Mouse (Mus musculus) frontal cortex, adult (tissue): ENCODE measurements around the gene Gm43191.

Experiments used
- ATAC-seq: cut with Nextera tagmentation; 2 replicates; pipeline ENCODE4 v1.9.2; 2017; ENCODE audit warnings: mild to moderate bottlenecking, moderate library complexity, mixed read lengths; ENCODE audit not compliant: low TSS enrichment

Gm43191 gene

DNA sequence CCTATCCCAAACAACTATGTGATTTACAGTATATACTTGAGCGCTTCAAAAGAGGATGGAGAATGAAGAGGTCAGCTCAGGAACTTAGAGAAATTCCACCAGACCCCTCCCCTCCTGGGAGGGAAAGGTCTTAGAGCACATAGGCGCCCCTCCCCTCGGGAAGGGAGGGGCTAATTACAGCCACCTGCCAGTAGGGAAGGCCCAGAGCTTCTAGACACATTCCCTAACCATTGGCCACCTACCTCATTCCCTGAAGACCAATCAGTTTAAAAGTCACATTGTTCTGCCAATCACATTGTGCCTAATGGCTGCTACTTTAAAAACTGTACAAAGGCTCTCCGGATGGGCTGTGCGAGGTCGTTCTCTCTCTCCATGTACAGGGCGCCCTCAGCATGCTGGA lies 58.4 kb downstream of the Gm43191 start:
- ATAC-seq: no peak

GRCm38 (mm10) chr3:116620636-116621370 lies 60.3 kb downstream of the Gm43191 start:
- 0 out of 2 replicates have a peak, but pooled peaks have one; percentile 38 for ATAC-seq

- no peak for ATAC-seq
Observed at GRCm38 (mm10) chr3:116618855-116619254, 62.2 kb downstream of the Gm43191 start.

DNA sequence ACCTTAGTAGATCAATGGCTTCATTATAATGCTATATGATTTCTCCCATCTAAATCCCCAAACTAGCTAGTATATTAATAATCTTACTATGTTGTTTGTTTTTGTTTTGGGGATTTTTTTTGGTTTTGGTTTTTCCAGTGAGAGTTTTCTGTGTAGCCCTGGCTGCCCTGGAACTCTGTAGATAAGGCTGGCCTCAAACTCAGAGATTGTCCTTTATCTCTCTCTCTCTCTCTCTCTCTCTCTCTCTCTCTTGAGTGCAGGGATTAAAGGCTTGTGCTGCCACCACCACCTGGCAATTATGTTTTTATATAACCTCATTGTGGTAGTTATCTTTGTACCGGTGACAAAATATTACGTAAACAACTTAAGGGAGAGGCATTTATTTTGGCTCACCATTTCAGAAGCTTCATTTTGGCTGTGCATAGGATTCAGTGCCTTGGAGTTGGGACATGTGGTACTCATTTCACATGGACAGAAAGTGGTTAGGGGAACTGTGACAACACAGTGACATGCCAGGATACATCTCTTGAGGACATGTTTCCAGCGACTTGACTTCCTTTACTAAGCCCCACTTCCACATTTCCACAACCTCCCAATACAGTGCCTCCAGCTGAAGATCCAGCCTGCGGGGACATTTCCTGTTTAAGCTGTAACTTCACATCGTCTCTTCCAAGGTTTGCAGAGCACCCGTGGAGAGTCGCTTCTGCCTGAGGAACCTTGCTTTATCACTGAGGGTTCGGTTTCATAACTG lies 65.6 kb downstream of the Gm43191 start:
- ATAC-seq: no peak

DNA sequence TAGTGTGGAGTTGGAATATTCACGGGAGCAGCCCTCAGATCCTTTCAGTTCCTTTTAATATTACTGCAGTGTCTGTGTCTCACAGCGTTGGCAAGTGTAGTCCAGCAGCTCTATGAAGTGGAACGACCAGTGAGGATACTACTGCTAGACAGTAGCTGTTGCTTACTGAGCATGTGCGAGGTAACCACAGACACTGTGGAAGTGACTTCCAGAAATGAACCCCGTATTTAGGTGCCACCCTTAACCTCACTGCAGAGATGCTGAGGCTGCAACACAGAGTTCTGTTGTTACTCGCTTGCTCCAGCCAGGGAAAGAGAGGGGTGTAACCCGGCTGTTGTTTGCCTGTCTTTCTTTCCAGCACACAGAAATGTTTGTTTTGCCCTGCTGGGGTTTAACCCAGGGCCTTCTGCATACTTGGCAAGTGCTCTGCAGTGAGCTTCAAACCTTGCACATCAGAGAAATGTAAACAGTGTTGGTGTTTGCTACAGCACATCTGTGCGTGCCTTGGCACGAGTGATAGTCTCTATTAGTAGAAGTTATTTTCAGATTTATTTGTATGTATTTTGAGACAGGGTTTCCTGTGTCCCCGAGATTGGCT lies 66.7 kb downstream of the Gm43191 start, which contains the start of gene Trmt13:
Gene Trmt13, minus strand, starts transcription at position 293 of the 598 bp plus-strand sequence.
- ATAC-seq: peak; percentile 74

GRCm38 (mm10) chr3:116604570-116604969 lies 76.5 kb downstream of the Gm43191 start:
- peak; percentile 74 for ATAC-seq

DNA sequence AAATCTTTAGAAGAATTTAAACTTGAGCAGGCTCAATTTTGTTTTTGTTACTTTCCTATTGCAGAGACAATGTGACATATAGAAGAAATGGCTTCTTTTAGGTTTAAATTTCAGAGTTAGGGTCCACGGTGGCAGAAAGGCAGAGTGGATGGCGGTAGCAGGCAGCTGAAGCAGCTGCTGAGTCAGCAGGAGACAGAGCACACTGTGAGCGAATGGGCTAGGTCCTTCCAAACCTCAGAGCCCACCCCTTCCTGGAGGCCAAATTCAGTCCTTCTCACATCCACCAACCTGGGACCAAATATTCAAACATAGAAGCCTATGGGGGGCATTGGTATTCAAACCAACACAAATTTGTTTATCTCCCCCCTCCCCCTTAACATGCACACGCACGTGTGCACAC lies 79.3 kb downstream of the Gm43191 start:
- ATAC-seq: no peak

DNA sequence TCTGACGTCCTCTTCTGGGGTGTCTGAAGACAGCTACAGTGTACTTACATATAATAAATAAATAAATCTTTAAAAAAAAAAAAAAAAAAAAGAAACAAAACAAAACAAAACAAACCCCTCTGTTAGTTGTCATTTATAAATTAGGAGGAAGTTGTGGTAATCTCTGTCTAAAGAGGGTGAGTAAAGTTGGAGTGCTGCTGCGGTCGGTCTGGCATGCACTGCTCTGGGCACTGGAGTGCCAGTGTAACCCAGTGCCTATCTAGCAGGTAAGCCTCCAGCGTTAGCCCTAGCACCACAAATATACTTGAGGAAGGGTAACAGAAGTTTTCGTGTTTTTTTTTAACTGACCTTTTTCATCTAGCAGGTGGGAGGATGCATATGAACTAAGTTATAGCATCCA lies 80.1 kb downstream of the Gm43191 start:
- ATAC-seq: no peak

DNA sequence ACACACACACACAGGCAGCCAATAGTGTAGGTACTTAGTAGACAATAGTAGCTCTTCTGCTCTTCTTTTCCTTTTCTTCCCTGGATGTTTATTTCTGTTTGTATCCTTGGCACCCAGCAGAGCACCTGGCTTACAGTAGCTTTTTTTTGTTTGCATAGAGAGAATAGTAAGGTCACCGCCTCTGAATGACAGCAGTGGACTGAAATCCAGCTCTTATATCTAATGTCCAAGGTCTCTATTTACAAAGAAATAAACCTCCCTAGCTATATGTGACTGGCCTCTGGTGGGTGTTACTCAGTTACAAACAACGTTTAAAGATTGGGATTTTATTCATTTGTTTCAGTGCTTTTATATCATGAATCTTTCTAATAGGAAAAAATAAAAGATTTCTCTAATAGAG lies 81.4 kb downstream of the Gm43191 start:
- no peak for ATAC-seq

DNA sequence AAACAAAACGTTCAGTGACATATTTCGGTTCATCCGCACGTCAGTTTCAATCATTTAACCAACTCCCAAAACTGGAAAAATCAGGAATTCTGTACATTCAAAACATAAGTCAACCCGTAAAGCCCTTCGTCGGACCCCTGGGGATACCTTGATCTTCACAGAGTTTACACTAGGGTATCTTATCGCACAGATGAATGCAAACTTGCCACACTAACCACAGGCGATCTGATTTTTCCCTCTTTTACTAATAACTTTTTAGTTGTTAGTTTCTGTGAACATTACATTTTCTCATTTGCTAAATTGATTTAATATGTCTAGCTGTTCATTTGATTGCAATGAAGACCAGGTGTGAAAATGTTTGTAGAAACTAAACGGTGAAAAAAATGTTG lies 85.5 kb downstream of the Gm43191 start:
- no peak for ATAC-seq

DNA sequence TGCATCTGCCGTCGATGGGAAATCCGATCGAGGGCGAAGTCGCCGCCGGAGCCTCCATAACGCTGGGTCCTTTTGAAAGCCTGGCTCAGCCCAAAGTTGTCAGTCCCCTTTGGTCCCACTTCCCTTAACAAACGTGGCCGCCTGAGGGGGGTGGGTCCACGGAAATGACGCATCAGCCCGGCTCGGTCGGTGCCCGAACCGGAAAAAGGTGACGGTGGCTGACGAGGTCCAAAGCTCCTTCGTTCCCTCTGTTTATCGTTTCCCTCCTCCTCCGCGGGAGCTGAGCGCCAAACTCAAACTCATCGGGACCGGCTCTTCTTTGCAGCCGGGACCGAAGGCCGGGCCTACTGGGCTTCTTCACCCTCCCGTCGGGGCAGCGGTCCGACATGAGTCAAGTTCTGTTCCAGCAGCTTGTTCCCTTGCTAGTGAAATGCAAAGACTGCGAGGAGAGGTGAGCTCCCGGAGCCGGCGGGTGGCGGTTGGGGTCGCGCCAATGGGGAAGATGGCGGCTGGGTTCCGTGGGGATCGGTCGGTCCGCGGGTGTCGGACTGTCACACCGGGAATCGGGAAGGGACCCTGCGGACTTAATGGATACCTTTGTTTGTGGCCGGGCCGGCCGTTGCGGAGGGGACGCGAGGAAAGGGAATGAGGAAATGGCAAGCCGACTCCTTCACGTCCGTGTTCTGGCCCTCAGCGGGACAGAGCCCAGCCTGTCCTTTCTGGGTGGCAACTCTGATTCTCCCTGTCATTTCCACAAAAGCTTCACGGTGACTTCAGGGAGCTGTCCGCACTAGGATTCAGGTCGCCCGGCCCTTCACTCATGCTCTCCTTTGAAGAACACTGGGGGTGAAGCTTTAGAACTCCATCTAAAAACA lies 86.1 kb downstream of the Gm43191 start, which contains the start of gene Sass6:
Gene Sass6, plus strand, starts transcription at position 255 of the 875 bp plus-strand sequence.
- peak; percentile 99 for ATAC-seq

- peak; percentile 78 for ATAC-seq
Observed at GRCm38 (mm10) chr3:116594076-116594727, 86.9 kb downstream of the Gm43191 start.
